Mouse (Mus musculus): ENCODE data around the gene Moxd1.
A peak's percentile ranks its signal among the peaks of the same experiment; 100 is the strongest.
"Not testable (repeated sequence)": the region's sequence is repeated elsewhere in the genome, so short reads cannot be mapped to it uniquely, and the experiment has no call there.

The Moxd1 gene

GRCm38 (mm10) chr10:24271077-24271637, 47.8 kb downstream of the Moxd1 start:
- no peak for DNase-seq

- no peak for DNase-seq
Measured at GRCm38 (mm10) chr10:24276211-24276610, 52.9 kb downstream of the Moxd1 start.

- no peak for DNase-seq
Measured at GRCm38 (mm10) chr10:24282650-24283049, 59.3 kb downstream of the Moxd1 start.

- no peak for DNase-seq
Measured at GRCm38 (mm10) chr10:24291611-24292010, 68.3 kb downstream of the Moxd1 start.

GRCm38 (mm10) chr10:24292671-24293070, 69.4 kb downstream of the Moxd1 start:
- no peak for DNase-seq

GRCm38 (mm10) chr10:24296608-24297007, 73.3 kb downstream of the Moxd1 start:
- no peak for DNase-seq

- DNase-seq = peak; percentile 21 to 37
Measured at GRCm38 (mm10) chr10:24297792-24298191, 74.5 kb downstream of the Moxd1 start.

GRCm38 (mm10) chr10:24298260-24299244, 75.2 kb downstream of the Moxd1 start:
- peak; percentile 52 to 53 for DNase-seq

GRCm38 (mm10) chr10:24312191-24312611, 88.9 kb downstream of the Moxd1 start:
- DNase-seq = peak; percentile 49 to 51

GRCm38 (mm10) chr10:24317126-24317836, 94.0 kb downstream of the Moxd1 start:
- DNase-seq = no peak

- DNase-seq = no peak
Measured at GRCm38 (mm10) chr10:24320326-24320725, 97.0 kb downstream of the Moxd1 start.

GRCm38 (mm10) chr10:24323066-24323465, 99.7 kb downstream of the Moxd1 start:
- no peak for DNase-seq

- DNase-seq = not testable (repeated sequence)
Measured at GRCm38 (mm10) chr10:24327265-24327664, 103.9 kb downstream of the Moxd1 start.

GRCm38 (mm10) chr10:24332799-24333198, 109.5 kb downstream of the Moxd1 start:
- no peak for DNase-seq

GRCm38 (mm10) chr10:24339593-24340143, 116.4 kb downstream of the Moxd1 start:
- no peak for DNase-seq

GRCm38 (mm10) chr10:24340551-24341213, 117.4 kb downstream of the Moxd1 start:
- DNase-seq = no peak

- no peak for DNase-seq
Measured at GRCm38 (mm10) chr10:24341214-24341589, 117.9 kb downstream of the Moxd1 start.

GRCm38 (mm10) chr10:24343068-24343467, 119.8 kb downstream of the Moxd1 start:
- no peak for DNase-seq

Data from B cell, adult 2 months (primary cell).